Mouse (Mus musculus): ENCODE measurements around the gene Nr2f2.

Nr2f2 gene

GRCm38 (mm10) chr7:70365941-70366807 is at the start of gene Nr2f2:
Nr2f2 (minus strand) TSS chr7:70366735.
- DNase-seq (ENCODE audit: low spot score in 2 of 2), result no peak

GRCm38 (mm10) chr7:70414461-70414860 is 47.9 kb upstream of the Nr2f2 start:
- DNase-seq (ENCODE audit: low spot score in 2 of 2), result no peak

- no peak for DNase-seq (ENCODE audit: low spot score in 2 of 2)
Observed at GRCm38 (mm10) chr7:70413646-70414045, 47.1 kb upstream of the Nr2f2 start.

GRCm38 (mm10) chr7:70412900-70413299 is 46.4 kb upstream of the Nr2f2 start:
- DNase-seq (ENCODE audit: low spot score in 2 of 2), result no peak

GRCm38 (mm10) chr7:70410350-70410749 is 43.8 kb upstream of the Nr2f2 start:
- no peak for DNase-seq (ENCODE audit: low spot score in 2 of 2)

- no peak for DNase-seq (ENCODE audit: low spot score in 2 of 2)
Observed at GRCm38 (mm10) chr7:70409890-70410289, 43.4 kb upstream of the Nr2f2 start.

- no peak for DNase-seq (ENCODE audit: low spot score in 2 of 2)
Observed at GRCm38 (mm10) chr7:70408814-70409213, 42.3 kb upstream of the Nr2f2 start.

- no peak for DNase-seq (ENCODE audit: low spot score in 2 of 2)
Observed at GRCm38 (mm10) chr7:70407123-70407522, 40.6 kb upstream of the Nr2f2 start.

- DNase-seq (ENCODE audit: low spot score in 2 of 2), result no peak
Observed at GRCm38 (mm10) chr7:70406527-70406926, 40.0 kb upstream of the Nr2f2 start.

GRCm38 (mm10) chr7:70405466-70405865 is 38.9 kb upstream of the Nr2f2 start:
- DNase-seq (ENCODE audit: low spot score in 2 of 2), result no peak

- DNase-seq (ENCODE audit: low spot score in 2 of 2), result no peak
Observed at GRCm38 (mm10) chr7:70382828-70383227, 16.3 kb upstream of the Nr2f2 start.

- DNase-seq (ENCODE audit: low spot score in 2 of 2), result no peak
Observed at GRCm38 (mm10) chr7:70381409-70382244, 15.1 kb upstream of the Nr2f2 start.

GRCm38 (mm10) chr7:70380943-70381342 is 14.4 kb upstream of the Nr2f2 start:
- no peak for DNase-seq (ENCODE audit: low spot score in 2 of 2)

GRCm38 (mm10) chr7:70380246-70380645 is 13.7 kb upstream of the Nr2f2 start:
- no peak for DNase-seq (ENCODE audit: low spot score in 2 of 2)

- no peak for DNase-seq (ENCODE audit: low spot score in 2 of 2)
Observed at GRCm38 (mm10) chr7:70370552-70371262, 4.2 kb upstream of the Nr2f2 start.

- DNase-seq (ENCODE audit: low spot score in 2 of 2), result no peak
Observed at GRCm38 (mm10) chr7:70369731-70370551, 3.4 kb upstream of the Nr2f2 start.

GRCm38 (mm10) chr7:70369061-70369730 is 2.7 kb upstream of the Nr2f2 start:
- DNase-seq (ENCODE audit: low spot score in 2 of 2), result no peak

- no peak for DNase-seq (ENCODE audit: low spot score in 2 of 2)
Observed at GRCm38 (mm10) chr7:70368751-70369060, 2.2 kb upstream of the Nr2f2 start.

GRCm38 (mm10) chr7:70368268-70368655 is 1.7 kb upstream of the Nr2f2 start:
- DNase-seq (ENCODE audit: low spot score in 2 of 2), result no peak

GRCm38 (mm10) chr7:70367591-70368267 is 1.2 kb upstream of the Nr2f2 start:
- no peak for DNase-seq (ENCODE audit: low spot score in 2 of 2)

GRCm38 (mm10) chr7:70366808-70367095 is 217 bp upstream of the Nr2f2 start:
- DNase-seq (ENCODE audit: low spot score in 2 of 2), result no peak

All from right cerebral cortex, postnatal 36 days (tissue).